Mouse (Mus musculus) stomach, embryonic 14.5 days (tissue): ENCODE results near the gene Abca4. TPM values are rescaled to one million over a fixed set of nuclear protein-coding genes. Genes with fewer than 3 reads are reported as not detected.

Experiments used
- ATAC-seq: fragments of 200-750 bp; cut with Nextera tagmentation; 2 replicates; pipeline ENCODE4 v1.8.0; 2017; ENCODE audit warnings: low read depth, moderate TSS enrichment; ENCODE audit not compliant: insufficient number of reproducible peaks, insufficient read depth, low FRiP score
- H3K27ac ChIP-seq: fragments of 300-500 bp; sonication (generic); 2 replicates; pipeline ENCODE4 v1.5.1; 2014; ENCODE audit warnings: mild to moderate bottlenecking, low read length, moderate library complexity, mixed read lengths
- H3K27me3 ChIP-seq: fragments of 300-500 bp; sonication (generic); 2 replicates; pipeline ENCODE4 v1.6.1; 2014; ENCODE audit warnings: low read length, control low read depth, mixed read lengths; ENCODE audit not compliant: control insufficient read depth, insufficient read depth
- H3K36me3 ChIP-seq: fragments of 300-500 bp; sonication (generic); 2 replicates; pipeline ENCODE4 v1.6.1; 2014; ENCODE audit warnings: mild to moderate bottlenecking, control low read depth, low read length, moderate library complexity, mixed read lengths; ENCODE audit not compliant: control insufficient read depth, insufficient read depth
- H3K4me1 ChIP-seq: fragments of 300-500 bp; sonication (generic); 2 replicates; pipeline ENCODE4 v1.6.1; 2014; ENCODE audit warnings: low read length, control low read depth, mixed read lengths; ENCODE audit not compliant: control insufficient read depth, insufficient read depth
- H3K4me2 ChIP-seq: fragments of 300-500 bp; sonication (generic); replicated peaks from 2 replicates; pipeline ENCODE4 v1.6.1; 2014; ENCODE audit warnings: low read depth, low read length, control low read depth
- H3K4me3 ChIP-seq: fragments of 300-500 bp; sonication (generic); 2 replicates; pipeline ENCODE4 v1.5.1; 2014; ENCODE audit warnings: low read depth, low read length, control low read depth
- H3K9ac ChIP-seq: fragments of 300-500 bp; sonication (generic); replicated peaks from 2 replicates; pipeline ENCODE4 v1.6.1; 2014; ENCODE audit warnings: low read depth, mild to moderate bottlenecking, control low read depth, low read length, moderate library complexity, mixed read lengths
- H3K9me3 ChIP-seq: fragments of 300-500 bp; sonication (generic); 2 replicates; pipeline ENCODE4 v1.6.1; 2016; ENCODE audit warnings: low read depth, low read length, control low read depth; ENCODE audit not compliant: control insufficient read depth
- WGBS: fragments of 180-500 bp; shearing (Covaris S2); extraction: QIAGEN DNeasy Blood & Tissue Kit; methylation state at CpG from one replicate; pipeline ENCODE4 v1.1.7; 2014; 5-methylcytosine and 5-hydroxymethylcytosine counted together
- polyA plus RNA-seq: library from polyadenylated mRNA; unstranded; fragments of >200 nt; fragmentation: Nextera tagmentation; extraction: Ambion mirVana; gene quantifications from 2 replicates; pipeline ENCODE4 v1.2.1, GENCODE M21; 2014

Abca4 gene
- polyA plus RNA-seq, 1 experiment from 2014 or later = 0.67 TPM

DNA sequence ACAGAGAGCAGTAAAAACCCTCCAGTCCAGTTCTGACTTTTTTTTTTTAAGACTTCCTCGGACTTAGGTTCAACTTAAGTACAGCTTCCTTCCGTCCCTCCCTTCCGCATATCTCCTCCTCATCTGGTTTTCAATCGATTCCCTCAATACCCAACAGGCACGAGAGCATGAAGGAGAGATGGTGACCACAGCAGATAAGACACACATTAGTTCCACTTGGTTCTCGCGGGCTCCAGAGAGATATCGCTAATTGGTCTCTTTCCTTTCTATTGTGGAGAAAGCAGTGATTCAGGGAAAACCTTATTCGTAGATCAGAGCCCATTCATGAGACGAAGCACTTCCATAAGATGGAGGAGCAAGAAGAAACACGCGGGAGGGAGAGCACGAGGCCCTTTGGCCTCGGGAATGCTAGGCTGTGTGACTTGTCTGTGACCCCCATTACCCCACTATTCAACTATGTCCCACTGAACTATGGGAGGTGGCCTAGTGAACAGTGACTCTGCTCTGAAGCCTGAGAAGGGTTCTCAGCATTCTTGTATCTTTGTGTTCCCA is 63.5 kb downstream of the Abca4 start:
- H3K9ac ChIP-seq = no peak overlapping the region
- no peaks in the 10 kb centered on the region for H3K9me3 ChIP-seq
- H3K27ac ChIP-seq = peak overlapping the region; percentile 71; the same call in 1 of the 2 replicates
- H3K27me3 ChIP-seq = no peaks in the 10 kb centered on the region
- no peaks in the 10 kb centered on the region for H3K36me3 ChIP-seq
- peaks cover 4% of the 10 kb centered on the region for H3K4me1 ChIP-seq
- no peak overlapping the region for H3K4me3 ChIP-seq
- H3K4me2 ChIP-seq = no peak overlapping the region; the same call in 1 of the 2 replicates
- WGBS = 81% methylated on average over 14 of the region's 14 CpGs
- no peak for ATAC-seq

DNA sequence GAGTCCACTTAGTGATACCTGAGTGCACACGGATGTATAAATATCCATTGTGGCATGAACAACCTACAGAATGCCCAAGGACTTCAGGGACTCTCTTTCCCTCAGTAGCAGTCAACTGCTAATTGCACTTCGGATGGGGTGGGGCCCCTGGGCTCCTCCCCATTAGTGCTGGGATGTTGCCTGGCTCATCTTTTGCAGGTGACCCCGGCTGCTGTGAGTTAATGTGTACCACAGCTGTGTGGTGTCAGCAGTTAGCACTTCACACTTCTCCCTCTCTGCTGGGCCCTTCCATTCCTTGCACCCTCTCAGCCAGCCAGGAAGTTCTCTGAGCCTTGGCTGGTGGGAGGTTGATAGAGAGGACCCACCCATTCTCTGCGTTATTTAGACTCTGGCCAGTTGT is 65.2 kb downstream of the Abca4 start:
- ATAC-seq = no peak
- H3K27me3 ChIP-seq = no peaks in the 10 kb centered on the region
- H3K9ac ChIP-seq = no peak overlapping the region
- H3K36me3 ChIP-seq = no peaks in the 10 kb centered on the region
- 56% methylated on average over 4 of the region's 4 CpGs for WGBS
- H3K4me3 ChIP-seq = no peak overlapping the region
- H3K4me1 ChIP-seq = no peaks in the 10 kb centered on the region; the same call in 1 of the 2 replicates
- no peaks in the 10 kb centered on the region for H3K9me3 ChIP-seq
- H3K4me2 ChIP-seq = no peak overlapping the region
- H3K27ac ChIP-seq = no peak overlapping the region

DNA sequence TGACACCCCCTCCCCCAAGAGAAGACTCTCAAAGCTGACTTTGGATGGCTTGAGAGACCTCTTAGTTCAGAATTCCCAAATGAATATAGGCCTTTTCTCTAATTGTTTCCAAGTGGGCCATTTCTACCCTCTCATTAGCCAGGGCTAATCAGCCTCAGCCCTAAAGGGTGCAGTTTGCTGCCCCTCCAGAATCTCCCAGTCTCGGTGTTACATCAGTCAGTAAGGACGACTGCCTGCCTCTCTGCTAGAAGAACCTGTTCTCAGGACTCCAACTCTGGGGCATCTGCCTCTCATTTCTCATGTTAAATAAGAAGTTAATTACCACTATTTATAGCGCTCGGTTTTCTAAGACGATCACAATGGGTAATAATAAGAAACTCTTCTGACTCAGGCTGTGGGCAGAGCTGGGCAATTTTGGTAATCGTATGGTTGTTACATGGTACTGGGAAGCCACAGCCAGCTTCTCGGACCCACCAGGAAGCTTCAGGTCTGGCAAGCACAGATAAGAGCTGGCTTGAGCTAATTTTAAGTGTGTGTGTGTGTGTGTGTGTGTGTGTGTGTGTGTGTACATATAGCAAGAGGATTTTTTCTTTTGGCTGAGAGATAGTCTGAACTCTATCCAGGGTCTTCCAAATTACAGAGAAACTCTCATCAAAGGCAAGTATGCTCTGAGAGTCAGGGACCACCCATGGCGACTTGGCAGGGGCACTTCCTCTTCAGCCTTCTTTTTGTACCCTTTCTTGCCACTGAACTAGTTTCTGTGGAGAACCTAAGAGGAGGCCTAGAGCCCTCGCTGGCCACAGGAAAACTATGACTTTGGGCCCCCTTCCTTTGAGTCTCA is 67.1 kb downstream of the Abca4 start:
- H3K4me3 ChIP-seq = no peak overlapping the region
- no peak overlapping the region for H3K9ac ChIP-seq
- no peaks in the 10 kb centered on the region; the same call in 1 of the 2 replicates for H3K4me1 ChIP-seq
- no peaks in the 10 kb centered on the region for H3K36me3 ChIP-seq
- H3K9me3 ChIP-seq = no peaks in the 10 kb centered on the region
- no peaks in the 10 kb centered on the region for H3K27me3 ChIP-seq
- no peak overlapping the region for H3K4me2 ChIP-seq
- WGBS = 55% methylated on average over 9 of the region's 9 CpGs
- ATAC-seq = peak; percentile 26; the same call in 1 of the 2 replicates
- no peak overlapping the region for H3K27ac ChIP-seq

DNA sequence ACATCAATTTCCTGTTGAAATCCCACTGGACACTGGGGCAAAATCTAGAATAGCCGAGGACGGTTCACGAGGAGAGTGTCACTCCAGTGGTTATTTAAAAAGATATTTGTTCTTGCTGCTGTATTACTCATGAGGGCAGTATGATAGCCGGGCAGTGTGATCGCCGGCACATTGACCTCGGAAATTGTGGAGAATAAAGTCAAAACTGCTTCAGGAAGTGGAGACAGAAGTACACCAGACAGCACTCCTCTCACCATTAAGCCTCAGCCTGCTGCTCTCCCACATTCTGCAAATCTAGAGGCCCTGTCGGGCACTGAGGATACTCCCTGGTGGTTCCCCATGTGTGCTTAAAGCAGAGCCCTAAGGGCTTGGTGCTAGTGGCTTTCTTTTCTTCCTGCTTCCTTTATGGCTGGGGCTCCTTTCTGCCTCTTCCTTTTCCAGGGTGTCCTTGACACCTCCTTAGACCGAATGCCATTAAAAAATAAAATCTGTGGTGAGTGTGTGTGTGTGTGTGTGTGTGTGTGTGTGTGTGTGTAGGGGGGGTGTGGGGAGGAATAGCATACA is 74.5 kb downstream of the Abca4 start:
- Histone ChIP-seq H3K4me2 (no peak overlapping the region), H3K27ac (no peak overlapping the region; the same call in 1 of the 2 replicates), H3K4me3 (no peak overlapping the region), H3K4me1 (peaks cover 10% of the 10 kb centered on the region), H3K9me3 (no peaks in the 10 kb centered on the region), H3K36me3 (no peaks in the 10 kb centered on the region), H3K27me3 (no peaks in the 10 kb centered on the region), H3K9ac (no peak overlapping the region)
- no peak for ATAC-seq
- 29% methylated on average over 9 of the region's 9 CpGs for WGBS

GRCm38 (mm10) chr3:122119733-122120132 is 75.5 kb downstream of the Abca4 start:
- no peak for ATAC-seq
- Histone ChIP-seq H3K4me3 (no peak overlapping the region), H3K27me3 (no peaks in the 10 kb centered on the region), H3K36me3 (no peaks in the 10 kb centered on the region), H3K9ac (no peak overlapping the region), H3K9me3 (no peaks in the 10 kb centered on the region), H3K4me1 (peaks cover 10% of the 10 kb centered on the region), H3K4me2 (no peak overlapping the region), H3K27ac (peak overlapping the region; percentile 44; the same call in 1 of the 2 replicates)
- 79% methylated on average over 7 of the region's 7 CpGs for WGBS

DNA sequence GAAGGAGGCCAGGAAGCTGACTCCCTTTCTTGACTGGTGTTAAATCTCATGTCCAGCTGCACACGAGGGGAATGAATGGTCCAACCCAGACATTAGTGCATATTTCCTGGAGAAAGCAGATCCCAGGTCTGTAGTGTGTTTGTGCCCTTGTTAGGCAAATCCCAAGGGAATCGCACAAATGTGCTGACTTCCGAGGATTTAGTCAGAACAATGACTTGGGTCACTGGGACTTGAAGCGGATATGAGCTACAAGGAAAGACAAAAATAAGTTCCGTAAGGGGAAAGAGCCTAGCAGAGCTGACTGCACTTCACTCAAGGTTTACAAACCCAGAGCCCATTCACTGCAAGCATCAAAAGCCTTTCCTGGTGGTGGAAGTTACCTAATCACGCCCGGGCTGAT is 76.0 kb downstream of the Abca4 start:
- Histone ChIP-seq H3K27me3 (no peaks in the 10 kb centered on the region), H3K4me1 (peaks cover 10% of the 10 kb centered on the region), H3K9me3 (no peaks in the 10 kb centered on the region), H3K9ac (no peak overlapping the region), H3K4me3 (no peak overlapping the region), H3K27ac (peak overlapping the region; percentile 44; the same call in 1 of the 2 replicates), H3K4me2 (no peak overlapping the region), H3K36me3 (no peaks in the 10 kb centered on the region)
- WGBS = 83% methylated on average over 7 of the region's 7 CpGs
- ATAC-seq = no peak

GRCm38 (mm10) chr3:122122127-122122663 is 78.0 kb downstream of the Abca4 start:
- Histone ChIP-seq H3K36me3 (no peaks in the 10 kb centered on the region), H3K27ac (peak overlapping the region; percentile 27; the same call in 1 of the 2 replicates), H3K9me3 (no peaks in the 10 kb centered on the region), H3K4me3 (peak overlapping the region; percentile 26), H3K4me1 (peaks cover 10% of the 10 kb centered on the region), H3K4me2 (peak overlapping the region; percentile 47), H3K27me3 (no peaks in the 10 kb centered on the region), H3K9ac (no peak overlapping the region)
- peak; percentile 98 for ATAC-seq
- WGBS = 7% methylated on average over 17 of the region's 17 CpGs

- H3K4me1 ChIP-seq = peaks cover 10% of the 10 kb centered on the region
- ATAC-seq = no peak
- no peaks in the 10 kb centered on the region for H3K9me3 ChIP-seq
- no peak overlapping the region for H3K4me3 ChIP-seq
- H3K9ac ChIP-seq = no peak overlapping the region
- H3K27ac ChIP-seq = peak overlapping the region; percentile 52
- H3K27me3 ChIP-seq = no peaks in the 10 kb centered on the region
- H3K36me3 ChIP-seq = no peaks in the 10 kb centered on the region
- H3K4me2 ChIP-seq = peak overlapping the region; percentile 47; the same call in 1 of the 2 replicates
- WGBS = 82% methylated on average over 8 of the region's 8 CpGs
These were observed 78.6 kb downstream of the Abca4 start for GRCm38 (mm10) chr3:122122838-122123237.
